Mouse (Mus musculus) urinary bladder, postnatal 10 days (tissue): ENCODE results near the gene Chaf1a.
A peak's percentile ranks its signal among the peaks of the same experiment; 100 is the strongest.

Experiments used
- DNase-seq: peaks from one replicate; pipeline ENCODE4 v3.0.0; 2022; ENCODE audit warnings: low spot score

The Chaf1a gene

DNA sequence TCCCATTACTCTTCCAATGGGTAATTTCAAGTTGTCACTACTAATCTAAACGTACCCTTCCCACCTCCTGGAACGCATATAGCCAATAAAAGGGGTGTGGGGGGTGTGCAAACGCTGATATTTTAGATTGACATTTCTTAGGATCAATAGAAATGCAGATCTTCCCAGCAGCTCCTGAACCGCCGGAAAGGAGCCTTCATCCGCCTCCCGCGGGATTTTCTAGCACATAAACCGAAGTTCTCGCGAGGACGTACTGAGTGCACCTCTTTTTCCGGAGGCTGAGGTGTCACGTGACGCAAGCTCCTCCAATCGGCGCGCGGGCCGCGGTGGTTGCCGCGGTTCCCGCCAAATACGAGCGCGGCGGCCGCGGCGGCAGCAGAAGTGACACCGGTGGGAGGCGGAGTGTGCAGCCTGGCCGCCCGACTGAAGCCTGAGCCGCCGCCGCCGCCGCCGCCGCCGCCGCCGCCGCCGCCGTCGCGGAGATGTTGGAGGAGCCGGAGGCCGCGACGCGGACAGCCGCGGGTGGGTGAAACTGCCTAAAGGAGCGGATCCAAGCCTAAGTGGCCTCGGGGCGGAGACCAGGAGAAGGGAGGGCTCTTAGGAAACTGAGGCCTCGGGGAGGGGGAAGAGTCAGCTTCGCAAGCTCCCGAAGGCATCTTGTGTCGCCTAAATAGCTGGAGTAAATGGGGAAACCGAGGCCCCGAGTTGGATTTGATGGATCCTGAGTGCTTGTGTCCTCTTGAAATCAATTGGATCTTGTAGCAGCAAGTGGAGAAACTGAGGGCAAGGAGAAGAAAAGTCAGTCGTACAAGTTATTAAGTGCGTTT, at the start of gene Chaf1a:
Chaf1a (plus strand) TSS at position 410 of the 827 bp plus-strand sequence.
- DNase-seq, result peak; percentile 91

DNA sequence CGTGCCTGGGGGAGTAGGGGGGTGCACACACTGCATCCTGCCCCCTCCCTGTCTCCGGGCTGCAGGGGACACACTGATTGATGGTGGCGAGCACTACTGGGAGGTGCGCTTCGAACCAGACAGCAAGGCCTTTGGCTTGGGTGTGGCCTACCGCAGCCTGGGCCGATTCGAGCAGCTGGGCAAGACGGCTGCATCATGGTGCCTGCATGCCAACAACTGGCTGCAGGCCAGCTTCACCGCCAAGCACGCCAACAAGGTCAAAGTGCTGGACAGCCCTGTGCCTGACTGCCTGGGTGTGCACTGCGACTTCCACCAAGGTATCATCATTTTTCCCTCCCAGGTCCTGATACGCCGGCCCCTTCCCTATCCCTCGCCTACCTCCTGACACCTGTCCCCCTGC, 44.2 kb upstream of the Chaf1a start:
- no peak for DNase-seq

DNA sequence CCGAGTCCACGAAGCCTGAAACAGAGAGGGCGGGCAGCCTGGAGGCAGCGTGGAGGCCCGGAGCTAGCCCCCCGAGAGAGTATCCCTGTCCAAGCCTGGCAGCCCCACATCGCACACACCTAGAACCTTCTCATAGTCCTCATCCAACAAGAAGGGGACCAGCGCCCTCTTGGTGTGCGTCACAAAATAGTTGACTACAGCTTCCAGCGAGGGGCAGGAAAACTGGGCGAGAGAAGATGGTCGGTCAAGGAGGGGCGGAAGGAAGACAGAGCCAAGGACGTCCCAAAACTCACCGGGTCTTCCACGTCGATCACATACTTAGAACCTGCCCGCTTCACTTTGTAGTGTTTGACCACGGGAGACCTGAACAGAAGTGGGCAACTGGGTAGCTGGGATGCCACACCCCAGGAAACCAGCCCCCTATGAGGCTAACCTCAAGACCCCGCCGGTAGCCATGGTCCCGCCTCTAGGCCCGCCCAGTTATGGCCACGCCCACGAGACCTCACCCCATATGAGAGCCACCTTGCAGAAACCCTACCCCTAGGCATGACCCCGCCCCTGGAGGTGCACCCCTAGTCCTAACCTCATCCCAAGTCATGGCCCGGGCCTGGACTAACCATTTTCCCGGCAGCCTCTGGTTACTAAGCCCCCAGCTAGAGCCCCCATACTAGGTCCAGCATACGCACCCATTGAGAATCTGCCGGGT, 40.3 kb upstream of the Chaf1a start:
- no peak for DNase-seq

DNA sequence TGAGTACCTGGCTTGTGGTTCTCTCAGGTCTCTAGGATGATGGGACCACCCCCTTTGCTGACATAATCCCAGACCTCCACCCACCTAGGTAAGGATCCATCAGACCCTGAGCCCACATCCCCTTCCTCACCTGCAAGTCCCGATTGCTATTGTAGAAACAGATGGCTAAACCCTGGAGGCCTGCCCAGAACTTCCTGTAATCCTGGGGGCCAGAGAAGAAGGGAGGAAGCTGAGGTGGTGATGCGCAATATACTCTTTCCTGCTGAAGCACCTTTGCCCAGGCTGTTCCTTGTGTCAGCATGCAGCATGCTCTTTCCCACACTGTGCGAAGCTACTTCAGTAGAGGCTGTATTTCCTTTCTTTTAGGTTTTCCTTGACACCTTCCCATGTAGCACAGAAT, 37.2 kb upstream of the Chaf1a start:
- no peak for DNase-seq

DNA sequence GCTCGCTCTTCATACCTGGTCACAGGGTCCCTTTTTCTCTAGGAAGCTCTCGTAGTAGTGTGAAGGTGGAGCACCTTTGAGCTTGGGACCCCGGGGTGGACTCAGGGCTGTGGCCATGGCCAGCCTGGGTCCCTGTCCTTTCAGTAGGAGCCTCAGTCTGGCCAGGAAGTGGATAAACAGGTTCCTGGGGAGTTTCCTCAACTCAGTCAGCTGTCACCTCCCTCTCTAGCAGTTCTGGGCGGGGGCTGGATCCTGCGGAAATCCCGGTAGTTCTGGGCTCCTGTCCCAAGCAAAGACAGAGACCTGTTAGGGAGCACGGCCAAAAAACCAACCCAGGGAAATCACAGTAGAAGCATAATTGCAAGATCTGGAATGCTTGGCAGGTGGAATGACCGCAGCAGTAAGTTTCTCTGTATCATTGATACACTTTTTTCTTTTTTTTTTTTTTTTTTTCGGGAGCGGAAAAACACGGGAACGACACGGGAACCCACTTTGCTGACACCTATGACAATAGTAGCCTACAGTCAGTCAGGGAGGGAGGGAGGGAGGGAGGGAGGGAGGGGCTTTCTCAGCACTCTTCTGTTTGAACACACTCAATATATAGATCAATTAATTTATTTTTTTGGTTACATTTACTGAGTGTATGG, 34.7 kb upstream of the Chaf1a start, which contains the start of the genes Stap2 and Mpnd:
Stap2 (minus strand) TSS at position 170 of the 647 bp plus-strand sequence.
Mpnd (plus strand) TSS at position 297 of the 647 bp plus-strand sequence.
- DNase-seq, result no peak

DNA sequence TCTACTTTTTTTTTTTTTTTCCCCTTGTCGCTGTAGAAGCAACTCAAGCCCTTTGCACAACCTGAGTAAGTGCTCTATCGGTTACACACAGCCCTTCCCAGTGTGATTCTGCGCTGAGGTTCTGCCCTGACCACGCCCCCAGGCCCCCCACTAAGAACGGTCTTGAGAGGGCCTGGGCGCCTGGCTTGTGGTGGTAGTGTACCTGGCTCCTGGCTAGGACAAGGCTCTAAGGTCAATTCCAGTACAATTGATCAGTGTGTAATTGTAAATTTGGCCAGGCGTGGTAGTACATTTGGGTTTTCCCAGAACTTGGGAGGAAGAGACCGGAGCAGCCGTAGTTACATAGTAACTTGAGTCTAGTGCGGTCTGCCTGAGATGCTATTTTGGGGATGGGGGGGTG, 33.3 kb upstream of the Chaf1a start:
- no peak for DNase-seq

DNA sequence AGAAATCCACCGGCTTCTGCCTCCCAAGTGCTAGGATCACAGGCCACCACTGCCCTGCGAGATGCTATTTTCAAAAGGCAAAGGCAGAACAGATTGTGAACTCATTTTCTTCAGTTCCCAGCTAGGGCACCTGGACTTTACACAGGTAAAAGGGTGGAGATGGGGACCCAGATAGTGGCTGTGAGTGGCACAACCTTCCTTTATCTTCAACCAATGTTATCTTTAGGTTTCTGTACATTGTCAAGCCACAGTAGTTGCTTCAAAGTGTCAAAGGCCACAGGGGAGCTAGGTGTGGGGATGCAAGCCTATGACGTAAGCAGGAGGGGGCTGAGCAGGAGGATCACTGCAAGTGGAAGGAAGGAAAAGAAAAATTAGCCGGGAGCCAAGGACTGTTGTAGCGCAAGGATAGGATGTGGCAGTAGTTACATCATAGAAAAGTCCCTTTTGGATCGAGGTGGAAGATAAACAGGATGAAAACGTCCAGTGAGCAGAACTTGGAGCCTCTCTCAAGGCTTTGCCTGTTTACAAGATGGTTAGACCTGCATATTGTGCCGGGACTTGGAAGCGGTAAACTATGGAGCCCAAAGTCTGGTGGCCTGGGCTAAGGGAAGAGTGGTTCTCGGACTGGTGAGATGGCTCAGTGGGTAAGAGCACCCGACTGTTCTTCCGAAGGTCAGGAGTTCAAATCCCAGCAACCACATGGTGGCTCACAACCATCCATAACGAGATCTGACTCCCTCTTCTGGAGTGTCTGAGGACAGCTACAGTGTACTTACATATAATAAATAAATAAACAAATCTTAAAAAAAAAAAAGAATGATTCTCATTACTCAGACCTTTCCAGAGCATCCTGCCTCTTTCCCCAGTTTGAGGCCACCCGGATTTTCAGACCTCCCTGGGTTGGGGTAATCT, 32.5 kb upstream of the Chaf1a start:
- DNase-seq, result no peak

DNA sequence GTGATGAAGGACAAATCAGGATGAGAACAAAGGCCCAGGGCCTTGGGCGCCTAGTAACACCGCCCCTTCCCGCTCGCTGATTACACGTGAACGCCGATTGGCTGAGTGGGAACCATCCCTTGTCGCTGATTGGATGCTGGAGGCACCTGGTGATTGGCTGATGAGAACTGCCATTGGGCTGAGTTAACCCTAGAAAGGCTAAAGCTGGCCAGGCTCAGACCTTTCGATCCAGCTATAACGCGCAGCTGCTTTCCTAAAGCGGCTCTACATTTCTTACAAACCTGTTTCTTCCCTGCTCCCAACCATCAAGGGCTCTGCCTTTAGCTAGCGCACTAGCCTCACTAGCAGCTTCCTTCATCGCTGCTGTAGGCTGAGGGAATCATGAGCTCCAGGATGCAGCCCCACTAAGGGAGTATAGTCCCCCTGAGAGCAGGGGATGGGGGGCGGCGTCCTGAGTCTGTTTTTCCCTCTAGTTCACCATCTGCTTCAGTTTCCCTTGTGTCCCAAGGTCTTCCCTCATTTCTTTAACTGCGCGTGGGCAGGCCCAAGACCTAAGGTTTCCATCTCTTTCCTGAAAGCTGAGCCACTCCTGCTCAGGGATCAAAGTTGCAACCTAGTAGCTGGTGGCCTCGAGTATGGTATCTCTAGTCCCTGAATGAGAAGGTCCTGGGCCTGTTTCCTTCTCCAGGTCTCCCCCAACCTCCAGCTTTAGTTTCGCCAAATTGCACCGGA, 31.7 kb upstream of the Chaf1a start:
- peak; percentile 66 for DNase-seq

DNA sequence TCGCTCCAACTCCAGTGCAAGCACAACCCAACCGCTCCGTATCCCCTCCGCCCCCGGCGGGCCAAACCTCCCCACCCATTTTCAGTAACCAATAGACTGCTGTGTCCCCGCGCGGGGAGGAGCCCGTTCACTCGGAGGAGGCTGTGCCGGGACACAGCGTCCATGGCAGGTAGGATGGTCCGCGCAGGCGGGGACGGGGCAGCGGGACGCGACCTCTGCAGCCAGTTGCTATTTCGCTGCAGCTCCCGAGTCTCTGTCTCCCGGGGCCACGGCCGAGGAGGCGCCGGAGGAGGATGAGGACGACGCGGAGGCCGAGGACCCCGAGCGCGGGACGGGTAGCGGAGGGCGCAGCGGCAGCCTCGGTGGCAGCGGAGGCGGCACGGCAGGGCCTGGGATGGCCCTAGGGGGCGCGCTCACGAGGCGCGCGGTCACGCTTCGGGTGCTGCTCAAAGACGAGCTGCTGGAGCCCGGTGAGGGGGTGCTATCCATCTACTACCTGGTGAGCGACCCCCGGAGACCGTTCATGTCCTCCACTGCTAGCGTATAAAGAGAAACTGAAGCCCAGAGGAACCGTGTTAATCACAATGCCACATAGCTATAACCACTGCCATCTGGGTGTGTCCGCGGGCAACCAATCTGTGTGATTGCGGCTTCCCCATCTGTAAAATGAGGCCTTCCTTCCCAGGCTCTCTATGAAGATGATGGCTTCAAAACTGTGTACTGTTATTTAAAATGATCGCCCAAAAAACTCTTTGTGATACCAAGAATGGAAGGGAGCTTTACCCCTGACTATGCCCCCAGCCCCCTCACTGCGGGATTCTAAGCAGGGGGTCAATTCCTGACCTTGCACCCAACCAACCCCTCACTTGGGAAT, 30.9 kb upstream of the Chaf1a start:
- DNase-seq, result peak; percentile 63

DNA sequence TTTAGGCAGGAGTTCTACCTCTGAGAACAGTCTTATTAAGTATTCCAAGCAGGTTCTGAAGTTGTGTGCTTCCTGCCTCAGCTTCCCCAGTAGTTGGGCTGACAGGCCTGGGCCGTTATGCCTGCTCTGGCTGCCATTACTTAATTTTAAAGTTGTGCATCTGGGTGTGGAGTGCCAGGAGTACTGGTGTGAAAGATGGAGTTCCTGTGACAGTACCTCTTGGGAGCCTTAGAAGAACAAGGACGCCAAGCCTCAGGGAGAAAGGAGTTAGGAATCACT, 30.3 kb upstream of the Chaf1a start:
- no peak for DNase-seq

DNA sequence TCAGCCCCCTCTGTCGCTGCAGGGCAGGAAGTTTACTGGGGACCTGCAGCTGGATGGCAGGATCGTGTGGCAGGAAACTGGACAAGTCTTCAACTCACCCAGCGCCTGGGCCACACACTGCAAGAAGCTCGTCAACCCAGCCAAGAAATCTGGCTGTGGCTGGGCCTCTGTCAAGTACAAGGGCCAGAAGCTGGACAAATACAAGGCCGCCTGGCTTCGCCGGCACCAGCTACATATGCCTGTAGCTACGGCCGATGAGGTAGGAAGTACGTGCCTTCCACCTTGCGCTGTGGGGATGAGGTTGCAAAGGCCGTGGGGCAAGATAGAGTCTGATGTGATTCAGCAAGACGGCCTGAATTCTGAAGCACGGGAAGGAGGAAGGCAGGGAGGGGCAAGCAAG, 30.0 kb upstream of the Chaf1a start:
- DNase-seq, result no peak

DNA sequence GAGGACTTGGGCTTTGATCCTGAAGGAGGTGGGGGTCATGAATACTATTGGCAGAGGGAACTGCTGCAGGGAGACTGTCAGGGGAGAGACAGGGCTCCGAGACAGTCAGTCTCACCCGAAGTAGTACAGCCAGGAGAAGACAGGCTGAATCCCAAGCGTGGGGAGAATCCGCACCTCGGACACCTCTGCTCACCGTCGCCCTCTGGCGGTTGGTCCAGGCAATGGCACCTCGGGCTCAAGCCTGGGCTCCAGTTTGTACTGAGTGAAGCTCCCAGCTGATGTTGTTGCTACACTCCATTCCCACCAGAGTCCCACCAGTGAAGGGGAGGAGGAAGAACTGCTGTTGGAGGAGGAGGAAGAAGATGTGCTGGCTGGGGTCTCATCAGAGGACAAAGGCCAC, 29.6 kb upstream of the Chaf1a start:
- DNase-seq, result no peak

DNA sequence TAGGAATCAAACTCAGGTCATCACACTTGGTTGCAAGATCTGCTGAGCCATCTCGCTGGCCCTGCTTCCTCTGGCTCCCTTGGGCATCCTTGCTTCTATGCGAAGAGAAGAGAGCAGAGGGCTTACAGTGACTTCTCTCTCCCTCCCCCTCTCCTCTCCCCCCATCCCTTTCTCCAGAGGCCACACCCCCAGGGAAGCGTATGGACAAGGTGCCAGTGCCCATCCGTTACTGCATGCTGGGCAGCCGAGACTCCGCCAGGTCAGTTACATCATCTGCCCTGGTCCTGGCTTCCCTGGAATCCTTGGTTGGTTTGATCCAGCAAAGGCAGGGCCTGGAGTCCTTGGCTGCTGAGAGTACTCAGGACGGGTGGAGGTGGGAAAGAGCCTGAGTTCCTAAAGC, 28.8 kb upstream of the Chaf1a start:
- no peak for DNase-seq

DNA sequence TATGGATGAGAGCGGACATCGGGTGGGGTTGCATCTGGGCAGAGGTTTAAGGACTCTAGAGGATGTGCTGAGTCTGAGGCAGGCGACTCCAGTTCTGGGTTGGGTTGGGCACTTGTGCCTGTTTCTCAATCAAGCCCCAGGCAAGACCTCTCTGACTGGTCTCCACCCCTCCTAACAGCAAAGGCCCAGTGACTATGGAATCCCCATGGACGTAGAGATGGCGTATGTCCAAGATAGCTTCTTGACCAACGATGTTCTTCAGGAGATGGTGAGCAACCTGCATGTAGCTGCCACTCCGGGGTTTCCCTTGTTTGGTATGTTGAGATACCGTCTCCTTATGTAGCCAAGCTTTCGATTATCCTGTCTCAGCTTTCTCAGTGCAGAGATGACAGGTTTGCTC, 24.9 kb upstream of the Chaf1a start:
- no peak for DNase-seq

DNA sequence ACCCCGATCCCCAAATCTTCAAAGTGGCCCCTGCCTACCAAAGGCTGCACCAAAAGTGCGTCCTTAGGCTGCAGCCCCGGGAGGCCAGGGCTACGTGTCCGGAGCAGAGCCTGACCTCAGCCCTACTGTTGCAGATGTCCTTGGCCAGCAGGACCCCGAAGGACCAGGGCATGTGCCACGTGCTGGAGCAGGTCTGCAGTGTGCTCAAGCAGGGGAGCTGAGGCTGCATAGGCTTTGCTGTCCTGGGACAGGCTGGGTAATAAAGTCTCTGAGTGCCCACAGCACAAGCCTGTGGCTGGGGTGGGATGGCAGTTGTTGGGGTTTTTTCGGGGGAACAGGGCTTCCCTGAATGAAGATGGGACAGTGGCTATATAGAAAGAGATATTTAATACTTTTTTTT, 23.9 kb upstream of the Chaf1a start:
- DNase-seq, result no peak

DNA sequence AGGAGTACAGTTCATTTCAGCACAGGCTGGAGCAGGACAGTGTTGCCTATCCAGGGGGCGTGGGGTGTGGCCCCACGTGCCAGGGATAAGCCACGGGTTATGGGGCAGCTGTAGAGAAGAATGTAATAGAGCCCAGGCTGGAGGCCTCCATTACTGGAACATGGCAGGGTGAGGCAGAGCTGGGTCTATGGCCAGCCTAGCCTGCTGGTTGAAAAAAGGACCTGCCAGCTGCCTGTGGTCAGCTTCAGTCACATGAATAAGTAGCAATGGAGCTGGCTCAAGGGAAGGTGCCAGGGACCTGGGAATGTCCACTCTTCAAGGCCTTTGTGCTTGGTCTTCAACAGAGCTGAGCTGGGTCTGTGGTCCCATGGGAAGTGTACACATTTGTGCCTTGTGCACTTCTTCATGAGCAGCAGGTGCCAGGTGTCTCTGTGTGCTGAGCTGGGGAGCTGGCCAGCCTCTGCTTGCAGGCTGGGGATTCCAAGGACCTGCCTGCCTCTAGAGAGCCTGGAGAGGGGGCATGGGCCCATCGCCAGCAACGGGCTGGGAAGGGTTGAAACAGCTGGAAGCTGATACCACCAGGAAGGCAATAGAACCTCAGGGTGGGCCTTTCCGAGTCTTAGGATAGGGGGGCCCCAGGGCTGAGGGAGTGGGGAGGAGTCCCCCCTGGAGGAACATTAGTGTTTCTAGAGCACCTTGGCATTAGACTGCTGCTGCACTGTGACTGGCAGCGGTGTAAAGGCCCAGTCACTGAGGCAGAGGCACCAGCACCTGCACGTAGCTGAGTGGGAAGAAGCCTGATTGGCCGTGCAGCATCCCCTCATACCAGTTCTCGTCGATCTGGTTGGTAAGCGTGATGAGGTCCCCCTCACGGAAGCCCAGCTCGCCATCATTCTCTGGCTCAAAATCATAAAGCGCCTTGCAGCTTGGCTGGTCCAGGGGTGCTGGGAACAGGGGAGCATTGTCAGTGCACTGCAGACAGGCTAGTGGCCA, 23.1 kb upstream of the Chaf1a start:
- no peak for DNase-seq

DNA sequence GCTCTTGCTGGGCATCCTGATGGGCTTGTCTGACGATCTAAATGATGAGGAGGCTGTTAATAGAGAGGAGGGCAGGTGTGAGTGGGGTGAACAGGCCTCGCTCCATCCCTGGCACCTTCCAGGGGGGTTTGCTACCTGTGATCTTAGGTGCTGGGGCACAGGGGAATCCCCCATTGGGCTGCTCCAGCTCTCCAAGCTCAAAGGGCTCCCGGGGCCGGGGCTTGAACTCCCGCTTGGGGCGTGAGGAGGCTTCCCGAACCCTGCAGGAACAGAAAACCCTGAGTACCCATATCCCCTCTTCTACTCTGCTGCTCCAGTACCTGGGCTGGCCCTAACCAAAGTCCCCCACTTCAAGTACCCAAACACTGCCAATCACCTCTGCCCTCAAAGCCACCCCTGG, 22.4 kb upstream of the Chaf1a start:
- DNase-seq, result no peak

DNA sequence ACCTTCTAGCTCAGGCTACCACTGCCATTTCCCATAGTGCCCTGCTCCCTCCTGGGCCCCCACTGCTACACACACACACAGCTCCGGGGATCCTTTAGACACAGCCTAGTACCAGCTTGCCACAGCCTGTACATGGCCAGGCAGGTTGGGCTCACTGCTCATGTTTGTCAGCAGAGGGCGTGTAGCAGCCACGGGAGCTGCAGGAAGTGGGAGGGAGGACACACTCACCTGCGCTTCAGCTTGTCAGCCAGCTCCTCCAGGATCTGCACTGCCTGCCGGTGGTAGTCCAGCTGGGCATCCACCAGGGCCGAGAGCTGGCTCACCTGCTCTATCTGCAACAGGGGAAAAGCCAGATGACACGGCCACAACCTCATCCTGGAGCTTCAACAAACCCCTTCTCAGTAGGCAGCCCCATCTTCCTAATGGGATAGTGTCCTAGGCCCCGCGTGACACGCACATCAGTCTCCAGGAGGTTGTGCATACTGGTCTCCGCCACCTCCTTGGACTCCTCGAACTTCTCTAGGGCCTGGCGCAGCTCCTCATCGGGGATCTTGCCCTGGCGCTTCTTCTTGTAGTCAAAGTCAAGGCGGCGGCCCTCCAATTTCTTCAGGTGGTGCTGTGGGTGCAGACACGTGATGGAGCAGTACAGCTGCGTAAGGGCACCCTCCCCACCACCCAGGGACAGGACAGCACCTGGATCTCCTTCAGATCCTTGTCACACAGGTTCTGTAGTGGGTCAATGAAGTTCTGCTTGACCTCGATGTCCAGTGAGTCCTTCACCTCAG, 21.7 kb upstream of the Chaf1a start:
- DNase-seq, result no peak
